Mouse (Mus musculus): Measurements from ENCODE around the gene Zc3hav1.

Zc3hav1 gene

GRCm38 (mm10) chr6:38351930-38352329 is 2.5 kb downstream of the Zc3hav1 start:
- DNase-seq = no peak

GRCm38 (mm10) chr6:38349806-38350205 is 4.6 kb downstream of the Zc3hav1 start:
- no peak for DNase-seq

- DNase-seq = no peak
Measured at GRCm38 (mm10) chr6:38348811-38349453, 5.5 kb downstream of the Zc3hav1 start.

GRCm38 (mm10) chr6:38347875-38348274 is 6.5 kb downstream of the Zc3hav1 start:
- no peak for DNase-seq

- peak; percentile 98 for DNase-seq
Measured at GRCm38 (mm10) chr6:38345796-38346195, 8.6 kb downstream of the Zc3hav1 start.

- no peak for DNase-seq
Measured at GRCm38 (mm10) chr6:38344006-38344670, 10.3 kb downstream of the Zc3hav1 start.

GRCm38 (mm10) chr6:38343581-38343980 is 10.8 kb downstream of the Zc3hav1 start:
- DNase-seq = peak; percentile 85

GRCm38 (mm10) chr6:38342666-38342992 is 11.8 kb downstream of the Zc3hav1 start:
- peak; percentile 59 for DNase-seq

- DNase-seq = no peak
Measured at GRCm38 (mm10) chr6:38341751-38342665, 12.4 kb downstream of the Zc3hav1 start.

- no peak for DNase-seq
Measured at GRCm38 (mm10) chr6:38339078-38339477, 15.3 kb downstream of the Zc3hav1 start.

- peak; percentile 97 for DNase-seq
Measured at GRCm38 (mm10) chr6:38337951-38338350, 16.5 kb downstream of the Zc3hav1 start.

GRCm38 (mm10) chr6:38337166-38337705 is 17.2 kb downstream of the Zc3hav1 start:
- DNase-seq = no peak

- no peak for DNase-seq
Measured at GRCm38 (mm10) chr6:38335264-38335663, 19.1 kb downstream of the Zc3hav1 start.

GRCm38 (mm10) chr6:38326596-38326995 is 27.8 kb downstream of the Zc3hav1 start:
- DNase-seq = no peak

GRCm38 (mm10) chr6:38320621-38321020 is 33.8 kb downstream of the Zc3hav1 start:
- no peak for DNase-seq

GRCm38 (mm10) chr6:38316050-38316449 is 38.4 kb downstream of the Zc3hav1 start:
- DNase-seq = no peak

GRCm38 (mm10) chr6:38309741-38310140 is 44.7 kb downstream of the Zc3hav1 start:
- DNase-seq = no peak

GRCm38 (mm10) chr6:38304981-38305380 is 49.4 kb downstream of the Zc3hav1 start:
- DNase-seq = no peak

GRCm38 (mm10) chr6:38298761-38299401 is 55.5 kb downstream of the Zc3hav1 start, which contains the start of gene Zc3hav1l:
Gene Zc3hav1l (minus strand): TSS chr6:38299259.
- DNase-seq = peak; percentile 98

GRCm38 (mm10) chr6:38298246-38298635 is 56.2 kb downstream of the Zc3hav1 start:
- no peak for DNase-seq

GRCm38 (mm10) chr6:38297580-38298245 is 56.7 kb downstream of the Zc3hav1 start:
- no peak for DNase-seq

- DNase-seq = no peak
Measured at GRCm38 (mm10) chr6:38293708-38294107, 60.7 kb downstream of the Zc3hav1 start.
